Mouse (Mus musculus): ENCODE data around the gene Tmem115. TPM values are rescaled to one million over a fixed set of nuclear protein-coding genes. Genes with fewer than 3 reads are reported as not detected.

The Tmem115 gene
- total and polyA plus RNA-seq, 3 experiments, result 20.3 to 25.9 (median 22.9) TPM

- H3K4me1 ChIP-seq (ENCODE audit: control insufficient read depth, insufficient read depth, low read length), result no peaks in the 10 kb centered on the region
- TF ChIP-seq POLR2A (IDR thresholded peaks at IDR 0.05; ENCODE audit: insufficient read depth, low read depth, low read length) (no peak), CTCF (IDR thresholded peaks at IDR 0.05) (no peak), EP300 (IDR thresholded peaks at IDR 0.05; ENCODE audit: insufficient read depth, low read depth, low read length) (no peak)
- H3K4me3 ChIP-seq, result no peak overlapping the region
- no peaks in the 10 kb centered on the region for H3K79me2 ChIP-seq (replicated peaks; ENCODE audit: control insufficient read depth, insufficient read depth, low read length)
- H3K27ac ChIP-seq, result no peak overlapping the region
- no peak overlapping the region for H3K9ac ChIP-seq (ENCODE audit: low read depth, low read length)
- intact Hi-C loops (cut with DNase I), result no loop called here
- no peaks in the 10 kb centered on the region for H3K36me3 ChIP-seq (ENCODE audit: control insufficient read depth, insufficient read depth, low read length)
- H3K27me3 ChIP-seq (ENCODE audit: control insufficient read depth, insufficient read depth, low read length), result no peaks in the 10 kb centered on the region
- no peak for DNase-seq
- WGBS, result 61% methylated on average over 6 of the region's 6 CpGs
These were observed 43.1 kb upstream of the Tmem115 start for GRCm38 (mm10) chr9:107490625-107491024.

- WGBS, result 22% methylated on average over 1 of the region's 1 CpGs
- DNase-seq, result no peak
- Histone ChIP-seq H3K36me3 (ENCODE audit: control insufficient read depth, insufficient read depth, low read length) (no peaks in the 10 kb centered on the region), H3K79me2 (replicated peaks; ENCODE audit: control insufficient read depth, insufficient read depth, low read length) (no peaks in the 10 kb centered on the region), H3K27me3 (ENCODE audit: control insufficient read depth, insufficient read depth, low read length) (no peaks in the 10 kb centered on the region), H3K9ac (ENCODE audit: low read depth, low read length) (no peak overlapping the region), H3K4me3 (no peak overlapping the region), H3K4me1 (ENCODE audit: control insufficient read depth, insufficient read depth, low read length) (no peaks in the 10 kb centered on the region), H3K27ac (no peak overlapping the region)
- intact Hi-C loops (cut with DNase I), result no loop called here
- TF ChIP-seq EP300 (IDR thresholded peaks at IDR 0.05; ENCODE audit: insufficient read depth, low read depth, low read length) (no peak), CTCF (IDR thresholded peaks at IDR 0.05) (no peak), POLR2A (IDR thresholded peaks at IDR 0.05; ENCODE audit: insufficient read depth, low read depth, low read length) (no peak)
These were observed 40.2 kb upstream of the Tmem115 start for GRCm38 (mm10) chr9:107493511-107493910.

GRCm38 (mm10) chr9:107494238-107494637 lies 39.5 kb upstream of the Tmem115 start:
- H3K27me3 ChIP-seq (ENCODE audit: control insufficient read depth, insufficient read depth, low read length), result no peaks in the 10 kb centered on the region
- H3K4me1 ChIP-seq (ENCODE audit: control insufficient read depth, insufficient read depth, low read length), result no peaks in the 10 kb centered on the region
- intact Hi-C loops (cut with DNase I), result no loop called here
- H3K4me3 ChIP-seq, result no peak overlapping the region
- H3K79me2 ChIP-seq (replicated peaks; ENCODE audit: control insufficient read depth, insufficient read depth, low read length), result no peaks in the 10 kb centered on the region
- no peaks in the 10 kb centered on the region for H3K36me3 ChIP-seq (ENCODE audit: control insufficient read depth, insufficient read depth, low read length)
- no peak overlapping the region for H3K27ac ChIP-seq
- H3K9ac ChIP-seq (ENCODE audit: low read depth, low read length), result no peak overlapping the region
- TF ChIP-seq POLR2A (IDR thresholded peaks at IDR 0.05; ENCODE audit: insufficient read depth, low read depth, low read length) (no peak), EP300 (IDR thresholded peaks at IDR 0.05; ENCODE audit: insufficient read depth, low read depth, low read length) (no peak), CTCF (IDR thresholded peaks at IDR 0.05) (no peak)
- DNase-seq, result no peak
- 88% methylated on average over 12 of the region's 12 CpGs for WGBS

GRCm38 (mm10) chr9:107496359-107496758 lies 37.4 kb upstream of the Tmem115 start:
- 70% methylated on average over 3 of the region's 3 CpGs for WGBS
- Histone ChIP-seq H3K4me3 (no peak overlapping the region), H3K4me1 (ENCODE audit: control insufficient read depth, insufficient read depth, low read length) (no peaks in the 10 kb centered on the region), H3K27me3 (ENCODE audit: control insufficient read depth, insufficient read depth, low read length) (no peaks in the 10 kb centered on the region), H3K36me3 (ENCODE audit: control insufficient read depth, insufficient read depth, low read length) (no peaks in the 10 kb centered on the region), H3K79me2 (replicated peaks; ENCODE audit: control insufficient read depth, insufficient read depth, low read length) (no peaks in the 10 kb centered on the region), H3K9ac (ENCODE audit: low read depth, low read length) (no peak overlapping the region), H3K27ac (no peak overlapping the region)
- no peak for TF ChIP-seq EP300 (IDR thresholded peaks at IDR 0.05; ENCODE audit: insufficient read depth, low read depth, low read length)
- TF ChIP-seq POLR2A (IDR thresholded peaks at IDR 0.05; ENCODE audit: insufficient read depth, low read depth, low read length), result no peak
- TF ChIP-seq CTCF (IDR thresholded peaks at IDR 0.05), result no peak
- DNase-seq, result no peak
- intact Hi-C loops (cut with DNase I), result no loop called here

GRCm38 (mm10) chr9:107500708-107501286 lies 32.9 kb upstream of the Tmem115 start:
- peak in 1 of 2 experiments; percentile 26 for DNase-seq
- no peaks in the 10 kb centered on the region for H3K79me2 ChIP-seq (replicated peaks; ENCODE audit: control insufficient read depth, insufficient read depth, low read length)
- no peak overlapping the region for H3K9ac ChIP-seq (ENCODE audit: low read depth, low read length)
- no peak for TF ChIP-seq POLR2A (IDR thresholded peaks at IDR 0.05; ENCODE audit: insufficient read depth, low read depth, low read length)
- TF ChIP-seq CTCF (IDR thresholded peaks at IDR 0.05), result no peak
- TF ChIP-seq EP300 (IDR thresholded peaks at IDR 0.05; ENCODE audit: insufficient read depth, low read depth, low read length), result no peak
- intact Hi-C loops (cut with DNase I), result no loop called here
- H3K27me3 ChIP-seq (ENCODE audit: control insufficient read depth, insufficient read depth, low read length), result no peaks in the 10 kb centered on the region
- 63% methylated on average over 3 of the region's 3 CpGs for WGBS
- H3K36me3 ChIP-seq (ENCODE audit: control insufficient read depth, insufficient read depth, low read length), result no peaks in the 10 kb centered on the region
- no peak overlapping the region for H3K4me3 ChIP-seq
- H3K27ac ChIP-seq, result no peak overlapping the region
- no peaks in the 10 kb centered on the region for H3K4me1 ChIP-seq (ENCODE audit: control insufficient read depth, insufficient read depth, low read length)

GRCm38 (mm10) chr9:107502131-107502846 lies 31.5 kb upstream of the Tmem115 start:
- no peak for DNase-seq
- intact Hi-C loops (cut with DNase I), result no loop called here
- Histone ChIP-seq H3K4me3 (no peak overlapping the region), H3K79me2 (replicated peaks; ENCODE audit: control insufficient read depth, insufficient read depth, low read length) (no peaks in the 10 kb centered on the region), H3K27me3 (ENCODE audit: control insufficient read depth, insufficient read depth, low read length) (no peaks in the 10 kb centered on the region), H3K27ac (no peak overlapping the region), H3K4me1 (ENCODE audit: control insufficient read depth, insufficient read depth, low read length) (no peaks in the 10 kb centered on the region), H3K9ac (ENCODE audit: low read depth, low read length) (no peak overlapping the region), H3K36me3 (ENCODE audit: control insufficient read depth, insufficient read depth, low read length) (no peaks in the 10 kb centered on the region)
- TF ChIP-seq POLR2A (IDR thresholded peaks at IDR 0.05; ENCODE audit: insufficient read depth, low read depth, low read length) (no peak), CTCF (IDR thresholded peaks at IDR 0.05) (no peak), EP300 (IDR thresholded peaks at IDR 0.05; ENCODE audit: insufficient read depth, low read depth, low read length) (no peak)
- 88% methylated on average over 12 of the region's 12 CpGs for WGBS
